Mouse (Mus musculus) liver, adult 2 months (tissue): Measurements from ENCODE around the gene Cdan1. TPM values are rescaled to one million over a fixed set of nuclear protein-coding genes. Genes with fewer than 3 reads are reported as not detected.

ENCODE experiments used
- DNase-seq: peaks from one replicate; pipeline ENCODE4 v3.0.0-alpha.2; 2011; ENCODE audit warnings: low read depth, low spot score; ENCODE audit errors: extremely low read depth
- H3K27ac ChIP-seq: fragments of 200-500 bp; replicated peaks from 2 replicates; pipeline ENCODE4 v1.5.1; 2012; ENCODE audit warnings: low read depth, mild to moderate bottlenecking, control low read depth, inconsistent platforms, low read length; ENCODE audit not compliant: insufficient read depth
- H3K27me3 ChIP-seq: fragments of 200-500 bp; 2 replicates; pipeline ENCODE4 v1.6.1; 2012; ENCODE audit warnings: mild to moderate bottlenecking, moderate library complexity, low read length, inconsistent platforms; ENCODE audit not compliant: control insufficient read depth, insufficient read depth
- H3K36me3 ChIP-seq: fragments of 200-500 bp; 2 replicates; pipeline ENCODE4 v1.6.1; 2012; ENCODE audit warnings: low read length, inconsistent platforms; ENCODE audit not compliant: control insufficient read depth, insufficient read depth
- H3K4me1 ChIP-seq: fragments of 200-500 bp; 2 replicates; pipeline ENCODE4 v1.6.1; 2011; ENCODE audit warnings: low read length; ENCODE audit not compliant: control insufficient read depth, insufficient read depth
- H3K4me3 ChIP-seq: fragments of 200-500 bp; 2 replicates; pipeline ENCODE4 v1.5.1; 2011; ENCODE audit warnings: low read depth, mild to moderate bottlenecking, control low read depth, low read length, moderate library complexity; ENCODE audit not compliant: insufficient read depth
- H3K79me2 ChIP-seq: fragments of 200-500 bp; 2 replicates; pipeline ENCODE4 v1.6.1; 2012; ENCODE audit warnings: inconsistent platforms, mild to moderate bottlenecking, low read length, moderate library complexity; ENCODE audit not compliant: control insufficient read depth, insufficient read depth
- H3K9ac ChIP-seq: fragments of 200-500 bp; 2 replicates; pipeline ENCODE4 v1.6.1; 2012; ENCODE audit warnings: low read depth, mild to moderate bottlenecking, control low read depth, inconsistent platforms, low read length
- CTCF ChIP-seq: fragments of 200-500 bp; IDR thresholded peaks from 2 replicates; pipeline ENCODE4 v1.5.1; 2011; ENCODE audit warnings: low read depth, low read length, control low read depth
- POLR2A ChIP-seq: fragments of 200-500 bp; IDR thresholded peaks from 2 replicates; pipeline ENCODE4 v1.6.1; 2011; ENCODE audit warnings: low read length, control low read depth; ENCODE audit not compliant: insufficient read depth; ENCODE audit errors: extremely low read depth
- WGBS: fragments of 180-500 bp; shearing (Covaris S2); methylation state at CpG from one replicate; pipeline ENCODE4 v1.1.7; 2018; 5-methylcytosine and 5-hydroxymethylcytosine counted together
- polyA plus RNA-seq: library from polyadenylated mRNA; depleted of rRNA; stranded (reverse); fragments of >200 nt; gene quantifications from 2 replicates; pipeline ENCODE4 v1.2.3, GENCODE M21; 2012
- total RNA-seq: library from RNA; depleted of rRNA; stranded (reverse); fragments of >200 nt; gene quantifications from 2 replicates; pipeline ENCODE4 v1.2.3, GENCODE M21; 2014

The Cdan1 gene
- total and polyA plus RNA-seq, 2 experiments, result 3.4 to 7.7 TPM

- 41% methylated on average over 7 of the region's 7 CpGs for WGBS
- TF ChIP-seq POLR2A, result no peak
- no peak for TF ChIP-seq CTCF
- Histone ChIP-seq H3K79me2 (no peaks in the 10 kb centered on the region; the same call in 1 of the 2 replicates), H3K4me3 (no peak overlapping the region), H3K9ac (no peak overlapping the region), H3K27ac (peak overlapping the region; percentile 29; the same call in 1 of the 2 replicates), H3K4me1 (peaks cover 7% of the 10 kb centered on the region), H3K36me3 (peaks cover 8% of the 10 kb centered on the region), H3K27me3 (no peaks in the 10 kb centered on the region)
- DNase-seq, result no peak
Observed at GRCm38 (mm10) chr2:120731877-120732530, 117.9 kb downstream of the Cdan1 start.

- peak overlapping the region; percentile 89 for H3K4me3 ChIP-seq
- H3K79me2 ChIP-seq, result no peaks in the 10 kb centered on the region; the same call in 1 of the 2 replicates
- 0% methylated on average over 60 of the region's 61 CpGs for WGBS
- H3K4me1 ChIP-seq, result peaks cover 7% of the 10 kb centered on the region
- peak; percentile 76 for DNase-seq
- peaks cover 15% of the 10 kb centered on the region for H3K36me3 ChIP-seq
- H3K27ac ChIP-seq, result peak overlapping the region; percentile 69
- peak overlapping the region; percentile 87 for H3K9ac ChIP-seq
- TF ChIP-seq POLR2A (peak; percentile 86), CTCF (peak; percentile 9; the same call in 1 of the 2 replicates)
- H3K27me3 ChIP-seq, result no peaks in the 10 kb centered on the region
Observed at GRCm38 (mm10) chr2:120731167-120731862, 118.6 kb downstream of the Cdan1 start.

GRCm38 (mm10) chr2:120730639-120731166 is 119.2 kb downstream of the Cdan1 start:
- DNase-seq, result peak; percentile 5
- H3K4me1 ChIP-seq, result peaks cover 7% of the 10 kb centered on the region
- TF ChIP-seq CTCF (no peak), POLR2A (no peak)
- peak overlapping the region; percentile 89 for H3K4me3 ChIP-seq
- peak overlapping the region; percentile 87 for H3K9ac ChIP-seq
- peaks cover 21% of the 10 kb centered on the region for H3K36me3 ChIP-seq
- H3K79me2 ChIP-seq, result no peaks in the 10 kb centered on the region; the same call in 1 of the 2 replicates
- H3K27me3 ChIP-seq, result no peaks in the 10 kb centered on the region
- peak overlapping the region; percentile 69 for H3K27ac ChIP-seq
- under 1% methylated on average over 46 of the region's 50 CpGs for WGBS

- H3K36me3 ChIP-seq, result peaks cover 27% of the 10 kb centered on the region
- TF ChIP-seq CTCF, result no peak
- TF ChIP-seq POLR2A, result no peak
- H3K27me3 ChIP-seq, result no peaks in the 10 kb centered on the region
- H3K9ac ChIP-seq, result peak overlapping the region; percentile 87; the same call in 1 of the 2 replicates
- no peak for DNase-seq
- WGBS, result 55% methylated on average over 23 of the region's 23 CpGs
- no peaks in the 10 kb centered on the region; the same call in 1 of the 2 replicates for H3K79me2 ChIP-seq
- H3K27ac ChIP-seq, result no peak overlapping the region
- peak overlapping the region; percentile 89 for H3K4me3 ChIP-seq
- peaks cover 7% of the 10 kb centered on the region for H3K4me1 ChIP-seq
Observed at GRCm38 (mm10) chr2:120729775-120730585, 119.9 kb downstream of the Cdan1 start.

GRCm38 (mm10) chr2:120724176-120724575 is 125.8 kb downstream of the Cdan1 start:
- no peaks in the 10 kb centered on the region for H3K27me3 ChIP-seq
- no peak for DNase-seq
- TF ChIP-seq CTCF (no peak), POLR2A (no peak)
- no peak overlapping the region for H3K4me3 ChIP-seq
- H3K36me3 ChIP-seq, result peaks cover 61% of the 10 kb centered on the region
- H3K4me1 ChIP-seq, result no peaks in the 10 kb centered on the region
- no peak overlapping the region for H3K9ac ChIP-seq
- WGBS, result 80% methylated on average over 6 of the region's 6 CpGs
- no peak overlapping the region for H3K27ac ChIP-seq
- H3K79me2 ChIP-seq, result no peaks in the 10 kb centered on the region
